Mouse (Mus musculus) cerebellum, adult 2 months (tissue): ENCODE results near the gene Hpca.

Experiments
- CTCF ChIP-seq: fragments of 200-500 bp; IDR thresholded peaks from 2 replicates; pipeline ENCODE4 v1.5.1; 2011; ENCODE audit warnings: low read depth, mild to moderate bottlenecking, control low read depth, low read length, moderate library complexity, borderline replicate concordance; ENCODE audit not compliant: insufficient read depth
- POLR2A ChIP-seq: fragments of 200-500 bp; IDR thresholded peaks from 2 replicates; pipeline ENCODE4 v1.6.1; 2011; ENCODE audit warnings: low read length, control low read depth, borderline replicate concordance; ENCODE audit not compliant: insufficient read depth

GRCm38 (mm10) chr4:129144401-129145367 is 22.8 kb upstream of the Hpca start:
- no peak for TF ChIP-seq POLR2A
- TF ChIP-seq CTCF = no peak
